Mouse (Mus musculus): ENCODE data around the gene Myt1l. TPM values are rescaled to one million over a fixed set of nuclear protein-coding genes. Genes with fewer than 3 reads are reported as not detected.

The Myt1l gene
- polyA plus RNA-seq, 1 experiment from 2014 or later = not detected

- H3K27ac ChIP-seq (ENCODE audit: low read depth, low read length) = no peak overlapping the region
- no peaks in the 10 kb centered on the region for H3K27me3 ChIP-seq (ENCODE audit: control insufficient read depth, insufficient read depth, low read length)
- no peak overlapping the region for H3K9ac ChIP-seq (ENCODE audit: low read depth, low read length)
- no peak overlapping the region for H3K4me3 ChIP-seq (ENCODE audit: low read length)
- H3K9me3 ChIP-seq (ENCODE audit: control insufficient read depth, low read length) = no peaks in the 10 kb centered on the region
- no peak overlapping the region for H3K4me2 ChIP-seq (replicated peaks; ENCODE audit: low read depth, low read length)
- H3K36me3 ChIP-seq (ENCODE audit: control insufficient read depth, insufficient read depth, low read length) = no peaks in the 10 kb centered on the region
- ATAC-seq (ENCODE audit: low FRiP score, low TSS enrichment) = no peak
- WGBS = 78% methylated on average over 4 of the region's 4 CpGs
- H3K4me1 ChIP-seq (ENCODE audit: control insufficient read depth, insufficient read depth, low read length) = no peaks in the 10 kb centered on the region
These were observed 340.1 kb downstream of the Myt1l start for GRCm38 (mm10) chr12:29868295-29868694.

- no peaks in the 10 kb centered on the region for H3K9me3 ChIP-seq (ENCODE audit: control insufficient read depth, low read length)
- no peak for ATAC-seq (ENCODE audit: low FRiP score, low TSS enrichment)
- H3K4me2 ChIP-seq (replicated peaks; ENCODE audit: low read depth, low read length) = no peak overlapping the region
- no peak overlapping the region for H3K27ac ChIP-seq (ENCODE audit: low read depth, low read length)
- H3K4me1 ChIP-seq (ENCODE audit: control insufficient read depth, insufficient read depth, low read length) = no peaks in the 10 kb centered on the region
- H3K9ac ChIP-seq (ENCODE audit: low read depth, low read length) = no peak overlapping the region
- WGBS = 88% methylated on average over 9 of the region's 9 CpGs
- H3K27me3 ChIP-seq (ENCODE audit: control insufficient read depth, insufficient read depth, low read length) = no peaks in the 10 kb centered on the region
- no peak overlapping the region for H3K4me3 ChIP-seq (ENCODE audit: low read length)
- no peaks in the 10 kb centered on the region for H3K36me3 ChIP-seq (ENCODE audit: control insufficient read depth, insufficient read depth, low read length)
These were observed 340.6 kb downstream of the Myt1l start for GRCm38 (mm10) chr12:29868781-29869180.

- Histone ChIP-seq H3K36me3 (ENCODE audit: control insufficient read depth, insufficient read depth, low read length) (no peaks in the 10 kb centered on the region), H3K27ac (ENCODE audit: low read depth, low read length) (no peak overlapping the region), H3K9ac (ENCODE audit: low read depth, low read length) (no peak overlapping the region), H3K4me2 (replicated peaks; ENCODE audit: low read depth, low read length) (no peak overlapping the region), H3K9me3 (ENCODE audit: control insufficient read depth, low read length) (no peaks in the 10 kb centered on the region), H3K4me1 (ENCODE audit: control insufficient read depth, insufficient read depth, low read length) (no peaks in the 10 kb centered on the region), H3K27me3 (ENCODE audit: control insufficient read depth, insufficient read depth, low read length) (no peaks in the 10 kb centered on the region), H3K4me3 (ENCODE audit: low read length) (no peak overlapping the region)
- 58% methylated on average over 7 of the region's 7 CpGs for WGBS
- ATAC-seq (ENCODE audit: low FRiP score, low TSS enrichment) = peak; percentile 12; the same call in 1 of the 2 replicates
These were observed 344.1 kb downstream of the Myt1l start for GRCm38 (mm10) chr12:29872156-29872815.

GRCm38 (mm10) chr12:29873281-29873772 lies 345.1 kb downstream of the Myt1l start:
- Histone ChIP-seq H3K27me3 (ENCODE audit: control insufficient read depth, insufficient read depth, low read length) (no peaks in the 10 kb centered on the region), H3K4me2 (replicated peaks; ENCODE audit: low read depth, low read length) (no peak overlapping the region), H3K36me3 (ENCODE audit: control insufficient read depth, insufficient read depth, low read length) (no peaks in the 10 kb centered on the region), H3K9me3 (ENCODE audit: control insufficient read depth, low read length) (no peaks in the 10 kb centered on the region), H3K27ac (ENCODE audit: low read depth, low read length) (no peak overlapping the region), H3K9ac (ENCODE audit: low read depth, low read length) (no peak overlapping the region), H3K4me1 (ENCODE audit: control insufficient read depth, insufficient read depth, low read length) (no peaks in the 10 kb centered on the region), H3K4me3 (ENCODE audit: low read length) (no peak overlapping the region)
- no peak for ATAC-seq (ENCODE audit: low FRiP score, low TSS enrichment)
- 39% methylated on average over 1 of the region's 1 CpGs for WGBS

- H3K4me2 ChIP-seq (replicated peaks; ENCODE audit: low read depth, low read length) = no peak overlapping the region
- H3K4me3 ChIP-seq (ENCODE audit: low read length) = no peak overlapping the region
- no peaks in the 10 kb centered on the region for H3K36me3 ChIP-seq (ENCODE audit: control insufficient read depth, insufficient read depth, low read length)
- 76% methylated on average over 10 of the region's 10 CpGs for WGBS
- H3K4me1 ChIP-seq (ENCODE audit: control insufficient read depth, insufficient read depth, low read length) = no peaks in the 10 kb centered on the region
- H3K27me3 ChIP-seq (ENCODE audit: control insufficient read depth, insufficient read depth, low read length) = no peaks in the 10 kb centered on the region
- no peaks in the 10 kb centered on the region for H3K9me3 ChIP-seq (ENCODE audit: control insufficient read depth, low read length)
- no peak overlapping the region for H3K9ac ChIP-seq (ENCODE audit: low read depth, low read length)
- no peak overlapping the region for H3K27ac ChIP-seq (ENCODE audit: low read depth, low read length)
- no peak for ATAC-seq (ENCODE audit: low FRiP score, low TSS enrichment)
These were observed 349.8 kb downstream of the Myt1l start for GRCm38 (mm10) chr12:29877977-29878376.

GRCm38 (mm10) chr12:29882871-29883617 lies 354.9 kb downstream of the Myt1l start:
- Histone ChIP-seq H3K9ac (ENCODE audit: low read depth, low read length) (no peak overlapping the region), H3K27me3 (ENCODE audit: control insufficient read depth, insufficient read depth, low read length) (no peaks in the 10 kb centered on the region), H3K9me3 (ENCODE audit: control insufficient read depth, low read length) (no peaks in the 10 kb centered on the region), H3K4me1 (ENCODE audit: control insufficient read depth, insufficient read depth, low read length) (no peaks in the 10 kb centered on the region), H3K4me3 (ENCODE audit: low read length) (no peak overlapping the region), H3K4me2 (replicated peaks; ENCODE audit: low read depth, low read length) (no peak overlapping the region), H3K27ac (ENCODE audit: low read depth, low read length) (no peak overlapping the region), H3K36me3 (ENCODE audit: control insufficient read depth, insufficient read depth, low read length) (no peaks in the 10 kb centered on the region)
- 24% methylated on average over 9 of the region's 9 CpGs for WGBS
- ATAC-seq (ENCODE audit: low FRiP score, low TSS enrichment) = peak; percentile 64

- Histone ChIP-seq H3K27me3 (ENCODE audit: control insufficient read depth, insufficient read depth, low read length) (no peaks in the 10 kb centered on the region), H3K9ac (ENCODE audit: low read depth, low read length) (no peak overlapping the region), H3K4me3 (ENCODE audit: low read length) (no peak overlapping the region), H3K4me1 (ENCODE audit: control insufficient read depth, insufficient read depth, low read length) (no peaks in the 10 kb centered on the region), H3K4me2 (replicated peaks; ENCODE audit: low read depth, low read length) (no peak overlapping the region), H3K36me3 (ENCODE audit: control insufficient read depth, insufficient read depth, low read length) (no peaks in the 10 kb centered on the region), H3K9me3 (ENCODE audit: control insufficient read depth, low read length) (no peaks in the 10 kb centered on the region), H3K27ac (ENCODE audit: low read depth, low read length) (no peak overlapping the region)
- 90% methylated on average over 5 of the region's 5 CpGs for WGBS
- ATAC-seq (ENCODE audit: low FRiP score, low TSS enrichment) = no peak
These were observed 356.2 kb downstream of the Myt1l start for GRCm38 (mm10) chr12:29884376-29884775.

GRCm38 (mm10) chr12:29894669-29895068 lies 366.5 kb downstream of the Myt1l start:
- 26% methylated on average over 3 of the region's 3 CpGs for WGBS
- Histone ChIP-seq H3K4me3 (ENCODE audit: low read length) (no peak overlapping the region), H3K9me3 (ENCODE audit: control insufficient read depth, low read length) (no peaks in the 10 kb centered on the region), H3K4me2 (replicated peaks; ENCODE audit: low read depth, low read length) (no peak overlapping the region), H3K27me3 (ENCODE audit: control insufficient read depth, insufficient read depth, low read length) (no peaks in the 10 kb centered on the region), H3K4me1 (ENCODE audit: control insufficient read depth, insufficient read depth, low read length) (no peaks in the 10 kb centered on the region), H3K9ac (ENCODE audit: low read depth, low read length) (no peak overlapping the region), H3K36me3 (ENCODE audit: control insufficient read depth, insufficient read depth, low read length) (no peaks in the 10 kb centered on the region), H3K27ac (ENCODE audit: low read depth, low read length) (no peak overlapping the region)
- no peak for ATAC-seq (ENCODE audit: low FRiP score, low TSS enrichment)

- no peak overlapping the region for H3K9ac ChIP-seq (ENCODE audit: low read depth, low read length)
- no peak overlapping the region for H3K27ac ChIP-seq (ENCODE audit: low read depth, low read length)
- no peak overlapping the region for H3K4me3 ChIP-seq (ENCODE audit: low read length)
- H3K36me3 ChIP-seq (ENCODE audit: control insufficient read depth, insufficient read depth, low read length) = no peaks in the 10 kb centered on the region
- no peaks in the 10 kb centered on the region for H3K9me3 ChIP-seq (ENCODE audit: control insufficient read depth, low read length)
- no peak overlapping the region for H3K4me2 ChIP-seq (replicated peaks; ENCODE audit: low read depth, low read length)
- no peak for ATAC-seq (ENCODE audit: low FRiP score, low TSS enrichment)
- WGBS = 82% methylated on average over 3 of the region's 3 CpGs
- no peaks in the 10 kb centered on the region for H3K27me3 ChIP-seq (ENCODE audit: control insufficient read depth, insufficient read depth, low read length)
- no peaks in the 10 kb centered on the region for H3K4me1 ChIP-seq (ENCODE audit: control insufficient read depth, insufficient read depth, low read length)
These were observed 369.4 kb downstream of the Myt1l start for GRCm38 (mm10) chr12:29897533-29898085.
